Mouse (Mus musculus): Measurements from ENCODE around the gene Tigd3. TPM values are rescaled to one million over a fixed set of nuclear protein-coding genes. Genes with fewer than 3 reads are reported as not detected.

Gene Tigd3
- total RNA-seq, 2 experiments from 2014 or later: 1.1 to 1.2 TPM

- no peak for DNase-seq
- intact Hi-C loops (cut with DNase I): loop anchor here (10.0 kb wide), 1 partner anchor 355 kb away; no protein-coding TSS in a partner anchor
Observed at GRCm38 (mm10) chr19:5879735-5880134, 14.2 kb downstream of the Tigd3 start.

- intact Hi-C loops (cut with DNase I): loop anchor here (1.0 kb wide), 2 partner anchors 86 to 92 kb away; no protein-coding TSS in a partner anchor
Observed at GRCm38 (mm10) chr19:5878916-5879315, 15.0 kb downstream of the Tigd3 start.

GRCm38 (mm10) chr19:5878362-5878722 lies 15.6 kb downstream of the Tigd3 start:
- peak in 1 of 2 experiments; percentile 58 for DNase-seq
- intact Hi-C loops (cut with DNase I): loop anchor here (1.0 kb wide), 2 partner anchors 85 to 91 kb away; no protein-coding TSS in a partner anchor

More at GRCm38 (mm10) chr19:5878916-5879315, 15.0 kb downstream of the Tigd3 start:
- DNase-seq: no peak

- intact Hi-C loops (cut with DNase I): loop anchor here (1.0 kb wide), 3 partner anchors 27 to 90 kb away; no protein-coding TSS in a partner anchor
- DNase-seq: peak; percentile 85 to 86
Observed at GRCm38 (mm10) chr19:5877618-5878361, 16.2 kb downstream of the Tigd3 start, which contains the start of gene Slc25a45. Gene Slc25a45, plus strand, starts transcription at chr19:5877808.

- peak; percentile 96 for DNase-seq
- intact Hi-C loops (cut with DNase I): no loop called here
Observed at GRCm38 (mm10) chr19:5874969-5875480, 18.9 kb downstream of the Tigd3 start, which contains the start of gene Frmd8. Gene Frmd8, minus strand, starts transcription at chr19:5875274.

GRCm38 (mm10) chr19:5874391-5874968 lies 19.5 kb downstream of the Tigd3 start:
- no peak for DNase-seq
- intact Hi-C loops (cut with DNase I): no loop called here

- DNase-seq: no peak
- intact Hi-C loops (cut with DNase I): no loop called here
Observed at GRCm38 (mm10) chr19:5872931-5873556, 20.9 kb downstream of the Tigd3 start.

GRCm38 (mm10) chr19:5872528-5872927 lies 21.4 kb downstream of the Tigd3 start:
- intact Hi-C loops (cut with DNase I): no loop called here
- DNase-seq: no peak

GRCm38 (mm10) chr19:5871683-5872082 lies 22.3 kb downstream of the Tigd3 start:
- intact Hi-C loops (cut with DNase I): no loop called here
- no peak for DNase-seq

- intact Hi-C loops (cut with DNase I): no loop called here
- DNase-seq: peak; percentile 48 to 56
Observed at GRCm38 (mm10) chr19:5871273-5871672, 22.7 kb downstream of the Tigd3 start.

- intact Hi-C loops (cut with DNase I): no loop called here
Observed at GRCm38 (mm10) chr19:5868096-5868495, 25.9 kb downstream of the Tigd3 start.

GRCm38 (mm10) chr19:5864710-5865398 lies 29.1 kb downstream of the Tigd3 start:
- DNase-seq: peak; percentile 46 to 55
- intact Hi-C loops (cut with DNase I): no loop called here

More at GRCm38 (mm10) chr19:5868096-5868495, 25.9 kb downstream of the Tigd3 start:
- no peak for DNase-seq

GRCm38 (mm10) chr19:5863776-5864175 lies 30.2 kb downstream of the Tigd3 start:
- intact Hi-C loops (cut with DNase I): no loop called here
- no peak for DNase-seq

- intact Hi-C loops (cut with DNase I): no loop called here
- no peak for DNase-seq
Observed at GRCm38 (mm10) chr19:5862335-5863085, 31.4 kb downstream of the Tigd3 start.

GRCm38 (mm10) chr19:5856604-5857003 lies 37.3 kb downstream of the Tigd3 start:
- no peak for DNase-seq
- intact Hi-C loops (cut with DNase I): no loop called here

- intact Hi-C loops (cut with DNase I): loop anchor here (5.0 kb wide), 1 partner anchor 160 kb away; no protein-coding TSS in a partner anchor
- peak; percentile 30 to 51 for DNase-seq
Observed at GRCm38 (mm10) chr19:5852035-5852722, 41.8 kb downstream of the Tigd3 start.

- peak; percentile 62 to 66 for DNase-seq
- intact Hi-C loops (cut with DNase I): loop anchor here (5.0 kb wide), 1 partner anchor 159 kb away; no protein-coding TSS in a partner anchor
Observed at GRCm38 (mm10) chr19:5851481-5851971, 42.4 kb downstream of the Tigd3 start.

- intact Hi-C loops (cut with DNase I): loop anchor here (1.0 to 5.0 kb wide), 3 partner anchors 26 to 159 kb away; partner anchors contain the start of gene Slc25a45
- DNase-seq: no peak
Observed at GRCm38 (mm10) chr19:5850860-5851259, 43.1 kb downstream of the Tigd3 start.
